Mouse (Mus musculus) embryonic fibroblast, embryonic 13.5 days (primary cell): ENCODE data around the gene Pigc. TPM values are rescaled to one million over a fixed set of nuclear protein-coding genes. Genes with fewer than 3 reads are reported as not detected.

Experiments used
- H3K27ac ChIP-seq: 2 replicates; pipeline ENCODE4 v1.5.1; 2012; ENCODE audit warnings: low read length, control low read depth, inconsistent platforms; ENCODE audit not compliant: insufficient read depth
- H3K4me1 ChIP-seq: 2 replicates; pipeline ENCODE4 v1.6.1; 2011; ENCODE audit warnings: low read length; ENCODE audit not compliant: control insufficient read depth, insufficient read depth
- H3K4me3 ChIP-seq: 2 replicates; pipeline ENCODE4 v1.5.1; 2011; ENCODE audit warnings: mild to moderate bottlenecking, control low read depth, low read length; ENCODE audit not compliant: insufficient read depth
- CTCF ChIP-seq: IDR thresholded peaks from 2 replicates; pipeline ENCODE4 v1.5.1; 2011; ENCODE audit warnings: mild to moderate bottlenecking, control low read depth, low read length, moderate library complexity, borderline replicate concordance; ENCODE audit not compliant: insufficient read depth
- POLR2A ChIP-seq: IDR thresholded peaks from 2 replicates; pipeline ENCODE4 v1.6.1; 2011; ENCODE audit warnings: low read depth, mild to moderate bottlenecking, control low read depth, low read length, moderate library complexity
- polyA plus RNA-seq: library from polyadenylated mRNA; stranded (reverse); fragments of >200 nt; gene quantifications from 2 replicates; pipeline ENCODE4 v1.2.4, GENCODE M21; 2011; ENCODE audit warnings: low read depth; ENCODE audit not compliant: missing spikeins, insufficient read length

Gene Pigc
- polyA plus RNA-seq, 1 experiment = 38.6 TPM

GRCm38 (mm10) chr1:161990684-161991578, 21.9 kb downstream of the Pigc start:
- Histone ChIP-seq H3K4me3 (no peak overlapping the region), H3K27ac (no peak overlapping the region), H3K4me1 (peaks cover 2% of the 10 kb centered on the region; the same call in 1 of the 2 replicates)
- TF ChIP-seq CTCF = no peak
- TF ChIP-seq POLR2A = no peak

GRCm38 (mm10) chr1:161991846-161992245, 22.9 kb downstream of the Pigc start:
- no peak overlapping the region for H3K27ac ChIP-seq

GRCm38 (mm10) chr1:161992389-161992788, 23.4 kb downstream of the Pigc start:
- no peak overlapping the region for H3K4me3 ChIP-seq
- no peak overlapping the region for H3K27ac ChIP-seq
- H3K4me1 ChIP-seq = peaks cover 1% of the 10 kb centered on the region; the same call in 1 of the 2 replicates
- TF ChIP-seq CTCF = no peak
- TF ChIP-seq POLR2A = no peak

More at GRCm38 (mm10) chr1:161991846-161992245, 22.9 kb downstream of the Pigc start:
- Histone ChIP-seq H3K4me3 (no peak overlapping the region), H3K4me1 (peaks cover 2% of the 10 kb centered on the region; the same call in 1 of the 2 replicates)
- no peak for TF ChIP-seq CTCF
- TF ChIP-seq POLR2A = no peak

- Histone ChIP-seq H3K27ac (no peak overlapping the region), H3K4me1 (peaks cover 17% of the 10 kb centered on the region), H3K4me3 (no peak overlapping the region)
- TF ChIP-seq POLR2A (no peak), CTCF (no peak)
These were observed 29.8 kb downstream of the Pigc start for GRCm38 (mm10) chr1:161998781-161999180.

- TF ChIP-seq CTCF = no peak
- TF ChIP-seq POLR2A = no peak
- Histone ChIP-seq H3K4me3 (no peak overlapping the region), H3K4me1 (peaks cover 17% of the 10 kb centered on the region), H3K27ac (peak overlapping the region; percentile 100)
These were observed 30.4 kb downstream of the Pigc start for GRCm38 (mm10) chr1:161999338-161999737.

GRCm38 (mm10) chr1:161999882-162000371, 30.9 kb downstream of the Pigc start:
- peaks cover 21% of the 10 kb centered on the region for H3K4me1 ChIP-seq

GRCm38 (mm10) chr1:162001328-162001727, 32.3 kb downstream of the Pigc start:
- TF ChIP-seq CTCF (no peak), POLR2A (no peak)
- Histone ChIP-seq H3K4me1 (peaks cover 25% of the 10 kb centered on the region), H3K27ac (peak overlapping the region; percentile 100)

More at GRCm38 (mm10) chr1:161999882-162000371, 30.9 kb downstream of the Pigc start:
- TF ChIP-seq CTCF = no peak
- TF ChIP-seq POLR2A = no peak; the same call in 1 of the 2 replicates
- Histone ChIP-seq H3K27ac (peak overlapping the region; percentile 100), H3K4me3 (no peak overlapping the region)

GRCm38 (mm10) chr1:162003729-162004517, 34.9 kb downstream of the Pigc start:
- Histone ChIP-seq H3K27ac (peak overlapping the region; percentile 99), H3K4me3 (no peak overlapping the region), H3K4me1 (peaks cover 30% of the 10 kb centered on the region)
- TF ChIP-seq CTCF (no peak), POLR2A (peak; percentile 29; the same call in 1 of the 2 replicates)

More at GRCm38 (mm10) chr1:162001328-162001727, 32.3 kb downstream of the Pigc start:
- H3K4me3 ChIP-seq = no peak overlapping the region

- peaks cover 34% of the 10 kb centered on the region for H3K4me1 ChIP-seq
- no peak overlapping the region for H3K4me3 ChIP-seq
- H3K27ac ChIP-seq = peak overlapping the region; percentile 99
- TF ChIP-seq POLR2A = no peak; the same call in 1 of the 2 replicates
- TF ChIP-seq CTCF = no peak
These were observed 35.5 kb downstream of the Pigc start for GRCm38 (mm10) chr1:162004518-162004780.
